Mouse (Mus musculus) liver, embryonic 14.5 days (tissue): ENCODE data around the gene Ptrh2.

Source experiments
- CTCF ChIP-seq: IDR thresholded peaks from 2 replicates; pipeline ENCODE4 v1.5.1; 2016; ENCODE audit warnings: antibody characterized with exemption, low read depth, control low read depth
- EP300 ChIP-seq: IDR thresholded peaks from 2 replicates; pipeline ENCODE4 v1.6.1; 2016; ENCODE audit warnings: antibody characterized with exemption, low read depth

DNA sequence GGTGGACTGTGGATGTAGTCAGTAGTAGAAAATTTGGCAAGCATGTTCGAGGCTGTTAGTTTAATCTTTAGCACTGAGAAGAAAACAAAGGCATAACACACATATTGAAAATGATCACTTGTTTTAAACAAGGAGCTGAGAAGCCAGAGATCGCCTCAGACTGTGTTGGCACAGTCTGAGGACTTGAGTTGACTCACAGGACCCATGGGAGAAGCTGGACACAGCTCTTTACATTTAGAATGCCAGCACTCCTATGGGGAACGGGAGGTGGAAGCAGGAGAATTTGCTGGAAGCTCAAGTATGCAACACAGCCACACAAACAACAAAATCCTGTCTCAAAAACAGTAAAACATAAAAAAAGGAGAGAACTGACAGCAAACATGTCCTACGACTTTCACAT lies 29.7 kb upstream of the Ptrh2 start:
- TF ChIP-seq EP300 (no peak), CTCF (no peak)
